Mouse (Mus musculus): ENCODE measurements around the gene Ptges. TPM values are rescaled to one million over a fixed set of nuclear protein-coding genes. Genes with fewer than 3 reads are reported as not detected.

Ptges gene
- total and polyA plus RNA-seq, 3 experiments: not detected

- TF ChIP-seq NRF1 (IDR thresholded peaks at IDR 0.05; ENCODE audit: insufficient read depth, low read depth, low read length, poor library complexity, severe bottlenecking): peak; percentile 66
- TF ChIP-seq NELFE (IDR thresholded peaks at IDR 0.05; ENCODE audit: low read depth, low read length): peak; percentile 97
- TF ChIP-seq ELF1 (IDR thresholded peaks at IDR 0.05; ENCODE audit: low read depth, low read length): peak; percentile 77
- TF ChIP-seq MXI1 (IDR thresholded peaks at IDR 0.05; ENCODE audit: low read depth, low read length): peak; percentile 48; the same call in 1 of the 2 replicates
Measured at GRCm38 (mm10) chr2:30967352-30968327, 38.0 kb upstream of the Ptges start, which contains the start of gene Tor1a (continued).

- Histone ChIP-seq H3K9me3 (replicated peaks; ENCODE audit: insufficient read depth, low read length) (no peaks in the 10 kb centered on the region), H3K79me2 (ENCODE audit: control insufficient read depth, insufficient read depth, low read length, poor library complexity) (peaks cover 23% of the 10 kb centered on the region), H3K9ac (ENCODE audit: control insufficient read depth, low read depth, low read length, poor library complexity, severe bottlenecking) (peak overlapping the region; percentile 96), H3K4me3 (ENCODE audit: control insufficient read depth in 1 of 2, insufficient read depth in 1 of 2, low read depth in 2 of 2, low read length in 2 of 2) (peak overlapping the region; percentile 79 to 96), H3K4me1 (ENCODE audit: control insufficient read depth in 1 of 2, insufficient read depth in 2 of 2, low read length in 2 of 2) (peaks cover 0 to 22% of the 10 kb centered on the region in 2 experiments; a peak in 3 of 4 replicates), H3K27me3 (ENCODE audit: control insufficient read depth in 1 of 2, insufficient read depth in 2 of 2, low read length in 2 of 2) (no peaks in the 10 kb centered on the region), H3K36me3 (ENCODE audit: control insufficient read depth in 1 of 2, insufficient read depth in 2 of 2, low read length in 2 of 2) (peaks cover 1 to 23% of the 10 kb centered on the region in 2 experiments; a peak in 3 of 4 replicates), H3K27ac (ENCODE audit: control insufficient read depth, low read depth, low read length) (peak overlapping the region; percentile 65)
- TF ChIP-seq NRF1 (IDR thresholded peaks at IDR 0.05; ENCODE audit: insufficient read depth, low read depth, low read length, poor library complexity, severe bottlenecking) (no peak), MXI1 (IDR thresholded peaks at IDR 0.05; ENCODE audit: low read depth, low read length) (peak; percentile 73), CHD1 (IDR thresholded peaks at IDR 0.05; ENCODE audit: low read depth, low read length) (no peak)
- DNase-seq (ENCODE audit: low read depth, low spot score): peak; percentile 66
Measured at GRCm38 (mm10) chr2:30966826-30967225, 37.2 kb upstream of the Ptges start.

GRCm38 (mm10) chr2:30965627-30966026, 36.0 kb upstream of the Ptges start:
- Histone ChIP-seq H3K4me1 (ENCODE audit: control insufficient read depth in 1 of 2, insufficient read depth in 2 of 2, low read length in 2 of 2) (peaks cover 0 to 22% of the 10 kb centered on the region in 2 experiments; a peak in 3 of 4 replicates), H3K9me3 (replicated peaks; ENCODE audit: insufficient read depth, low read length) (no peaks in the 10 kb centered on the region), H3K27ac (ENCODE audit: control insufficient read depth, low read depth, low read length) (no peak overlapping the region), H3K9ac (ENCODE audit: control insufficient read depth, low read depth, low read length, poor library complexity, severe bottlenecking) (no peak overlapping the region), H3K79me2 (ENCODE audit: control insufficient read depth, insufficient read depth, low read length, poor library complexity) (peaks cover 23% of the 10 kb centered on the region), H3K4me3 (ENCODE audit: control insufficient read depth in 1 of 2, insufficient read depth in 1 of 2, low read depth in 2 of 2, low read length in 2 of 2) (no peak overlapping the region), H3K27me3 (ENCODE audit: control insufficient read depth in 1 of 2, insufficient read depth in 2 of 2, low read length in 2 of 2) (no peaks in the 10 kb centered on the region), H3K36me3 (ENCODE audit: control insufficient read depth in 1 of 2, insufficient read depth in 2 of 2, low read length in 2 of 2) (peaks cover 1 to 23% of the 10 kb centered on the region in 2 experiments; a peak in 3 of 4 replicates)
- DNase-seq (ENCODE audit: low read depth, low spot score): no peak
- TF ChIP-seq ZNF384 (IDR thresholded peaks at IDR 0.05; ENCODE audit: low read depth, low read length) (no peak), NELFE (IDR thresholded peaks at IDR 0.05; ENCODE audit: low read depth, low read length) (no peak), TAL1 (IDR thresholded peaks at IDR 0.05; ENCODE audit: low read length) (no peak), ZC3H11A (IDR thresholded peaks at IDR 0.05; ENCODE audit: low read depth, low read length) (no peak)
